Mouse (Mus musculus) common myeloid progenitor, adult 5-6 weeks (primary cell): Measurements from ENCODE around the gene Dnm3. TPM values are rescaled to one million over a fixed set of nuclear protein-coding genes. Genes with fewer than 3 reads are reported as not detected.

ENCODE experiments used
- ATAC-seq: replicated peaks from 2 replicates; pipeline ENCODE4 v1.8.0; 2016; ENCODE audit warnings: low read depth, mild to moderate bottlenecking, moderate TSS enrichment, inconsistent platforms; ENCODE audit not compliant: poor library complexity, severe bottlenecking
- total RNA-seq: library from RNA; stranded (forward); fragments of 200-1000, 187-1606 nt; gene quantifications from 2 replicates; pipeline ENCODE4 v1.2.3, GENCODE M21; 2017

The Dnm3 gene
- total RNA-seq, 1 experiment from 2014 or later = not detected

DNA sequence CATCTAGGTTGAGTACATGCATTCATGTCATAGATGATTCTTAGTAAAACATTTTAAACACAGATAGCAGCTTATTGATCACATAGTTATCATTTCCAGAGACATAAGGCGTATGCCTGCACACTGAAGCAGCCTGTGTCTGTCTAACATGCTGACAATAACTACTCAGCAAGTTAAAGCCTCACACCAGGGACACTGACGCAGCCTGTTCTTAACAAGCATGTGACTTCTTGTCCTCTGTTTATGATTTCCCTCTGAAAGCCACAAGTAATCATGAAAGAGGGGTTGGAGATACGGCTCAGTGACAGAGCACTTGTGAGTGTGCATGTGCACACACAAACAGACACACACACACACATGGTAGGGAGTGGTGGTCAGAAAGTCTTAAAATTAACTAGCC is 294.4 kb downstream of the Dnm3 start:
- ATAC-seq = no peak

DNA sequence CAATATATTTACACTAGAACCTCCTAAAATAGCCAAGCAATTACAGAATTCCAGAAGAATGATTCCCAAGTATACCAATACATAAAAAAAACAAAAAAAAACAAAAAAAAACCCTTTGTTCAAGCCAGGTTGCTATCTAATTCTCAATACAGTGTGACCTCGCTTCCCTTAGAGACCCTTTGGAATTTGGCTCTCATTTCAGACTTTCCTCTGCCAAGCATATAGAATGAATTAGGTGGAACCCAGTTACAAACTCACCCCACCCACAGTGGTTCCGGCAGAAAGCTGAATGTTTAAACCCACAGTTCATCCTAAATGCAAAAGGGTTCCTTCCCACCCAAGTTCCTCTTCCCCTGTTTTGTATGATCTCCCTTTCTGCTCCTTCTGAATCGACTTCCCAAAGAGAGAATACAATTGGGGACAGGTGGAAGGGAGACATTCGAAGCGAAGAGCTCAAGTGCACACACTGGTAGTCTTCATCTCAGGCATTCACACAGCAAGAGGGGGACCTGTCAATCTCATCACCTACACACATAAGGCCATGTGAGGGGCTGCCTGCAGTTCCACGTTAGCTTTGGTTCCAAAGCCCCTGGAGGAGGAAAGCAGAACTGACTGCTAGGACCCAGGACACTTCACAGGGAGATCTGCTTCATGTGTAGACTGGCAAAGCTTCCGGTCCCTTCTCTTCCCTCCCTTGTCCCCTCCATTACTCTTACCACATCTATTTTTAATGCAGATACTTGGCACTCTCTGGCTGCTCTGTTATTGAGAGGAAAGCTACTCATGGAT is 296.5 kb downstream of the Dnm3 start:
- ATAC-seq = peak; percentile 81

DNA sequence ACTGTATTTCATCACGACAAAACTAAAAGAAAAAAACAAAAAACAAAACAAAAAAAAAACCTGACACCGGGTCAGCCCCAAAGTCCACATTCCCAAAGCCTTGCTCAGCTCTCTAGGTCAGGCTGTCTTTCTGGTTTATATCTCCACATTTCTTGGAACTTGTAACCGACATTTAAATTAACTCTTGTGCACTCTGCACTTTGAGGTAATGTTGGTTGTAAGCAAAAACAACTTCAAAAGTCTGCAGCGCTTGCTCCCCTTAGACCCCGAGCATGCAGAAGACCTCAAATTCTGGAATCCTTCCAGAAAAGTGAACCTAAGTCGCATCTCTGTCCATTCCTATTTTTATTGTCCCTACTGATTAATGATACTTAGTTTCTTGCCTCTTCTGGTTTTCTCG is 297.4 kb downstream of the Dnm3 start:
- no peak for ATAC-seq

DNA sequence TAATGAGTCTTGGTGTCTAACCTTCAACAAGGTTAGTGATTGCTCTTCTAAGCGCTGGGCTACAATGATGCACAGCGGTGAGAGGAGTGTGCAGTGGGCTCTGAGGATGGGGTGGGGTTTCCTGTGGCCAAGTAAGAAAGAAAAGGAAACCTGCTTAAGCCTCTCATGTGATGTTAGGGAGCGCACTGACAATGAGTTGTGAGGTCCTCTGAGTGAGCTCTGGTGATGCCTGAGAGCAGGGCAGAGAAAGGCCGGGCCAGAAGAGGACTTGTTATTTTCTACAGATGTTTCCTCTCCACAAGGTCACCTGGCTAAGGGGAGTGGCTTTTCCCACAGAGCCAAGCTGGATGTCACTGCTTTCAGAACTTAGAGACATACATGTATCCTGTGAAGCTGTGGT is 298.4 kb downstream of the Dnm3 start:
- no peak for ATAC-seq

DNA sequence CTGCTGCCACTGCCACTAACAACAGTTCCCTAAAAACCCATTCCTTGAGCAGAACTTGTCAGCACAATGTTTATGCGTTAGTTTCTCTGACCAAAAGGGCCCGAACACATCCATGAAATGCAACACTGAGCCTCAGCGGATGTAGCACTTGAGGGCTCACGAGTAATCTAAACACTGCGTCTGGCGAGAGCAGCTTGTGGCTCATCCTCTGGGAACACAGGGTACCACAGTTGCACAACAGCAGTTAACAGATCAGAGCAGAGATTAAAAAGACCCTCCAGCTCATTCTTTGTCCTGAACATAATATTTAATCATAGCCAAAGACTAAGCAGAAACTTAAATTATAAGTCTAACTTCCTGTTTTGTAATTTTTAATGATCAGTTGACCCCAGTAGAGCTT is 305.0 kb downstream of the Dnm3 start:
- ATAC-seq = no peak

DNA sequence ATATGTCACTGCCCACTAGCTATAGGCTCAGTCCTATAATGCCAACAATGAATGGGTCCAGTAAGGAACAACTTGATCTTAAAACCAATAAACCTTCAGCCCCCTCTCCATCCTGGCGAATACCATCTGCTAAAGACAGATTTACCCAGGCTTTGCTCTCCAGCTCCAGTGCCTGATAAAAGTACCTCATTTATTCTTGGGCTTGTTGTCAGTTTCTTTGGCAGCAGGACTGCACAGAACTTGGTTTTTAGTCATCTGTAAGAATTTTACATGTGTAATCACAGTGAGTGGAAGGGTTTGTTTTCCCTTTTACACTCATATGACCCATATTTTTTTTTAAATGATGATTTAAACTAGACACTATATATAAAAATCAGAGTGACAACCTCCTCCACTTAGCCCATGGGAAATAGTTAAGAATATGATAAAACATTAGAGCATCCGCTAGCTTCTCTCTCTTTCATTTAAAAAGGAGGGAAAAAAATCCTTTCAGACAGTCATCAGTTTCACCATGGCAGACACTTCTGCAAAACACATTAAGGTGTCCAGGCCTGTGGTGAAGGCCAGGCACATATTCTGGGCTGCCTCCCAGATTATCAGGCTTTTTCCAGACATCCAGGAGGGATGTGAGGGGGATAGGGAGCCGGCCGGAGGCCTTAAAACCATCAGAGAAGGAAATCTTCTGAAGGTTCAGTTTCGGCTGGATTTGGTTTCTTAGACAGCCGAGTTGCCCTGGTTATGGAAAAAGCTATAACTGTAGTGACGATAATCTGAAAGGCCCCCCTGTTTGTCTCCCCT is 313.9 kb downstream of the Dnm3 start:
- no peak for ATAC-seq

DNA sequence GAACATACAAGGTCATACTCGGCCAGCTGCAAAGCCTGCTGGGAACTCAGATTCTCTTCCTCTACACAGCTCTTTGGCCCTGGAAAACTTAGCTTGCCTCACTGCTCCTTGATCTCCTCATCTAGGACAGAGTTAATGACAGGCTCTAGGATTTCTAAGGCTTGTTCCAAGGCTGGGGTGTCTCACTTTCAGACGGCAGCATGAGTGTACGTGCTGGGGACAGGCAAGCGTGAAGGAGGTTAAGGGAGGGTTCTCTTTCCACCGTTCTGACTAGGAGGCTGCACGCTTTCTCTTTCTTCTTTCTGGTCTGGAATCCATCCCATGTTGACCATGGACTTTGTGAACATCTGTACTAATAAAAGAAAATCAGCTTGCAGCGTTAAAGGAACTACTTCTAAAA is 315.2 kb downstream of the Dnm3 start:
- peak; percentile 43; the same call in 1 of the 2 replicates for ATAC-seq

DNA sequence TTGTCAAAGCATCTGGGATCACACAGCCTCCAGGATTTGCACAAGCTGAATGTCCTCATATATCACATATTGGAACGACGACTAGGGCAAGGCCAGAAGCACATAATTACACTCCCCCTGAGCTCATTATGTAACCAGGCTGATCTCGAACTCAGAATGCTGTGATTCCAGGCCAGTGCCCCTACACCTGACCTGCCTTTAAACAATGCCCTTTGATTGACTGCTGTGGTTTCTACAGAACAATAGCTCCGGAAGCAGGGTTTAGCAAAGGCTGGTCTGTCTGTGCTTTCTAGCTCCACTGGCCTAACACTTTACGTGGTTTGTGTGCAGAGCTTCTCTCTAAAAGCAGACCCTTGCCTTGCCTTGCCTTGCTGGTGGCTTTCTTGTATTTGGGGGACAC is 315.6 kb downstream of the Dnm3 start:
- peak; percentile 70 for ATAC-seq

DNA sequence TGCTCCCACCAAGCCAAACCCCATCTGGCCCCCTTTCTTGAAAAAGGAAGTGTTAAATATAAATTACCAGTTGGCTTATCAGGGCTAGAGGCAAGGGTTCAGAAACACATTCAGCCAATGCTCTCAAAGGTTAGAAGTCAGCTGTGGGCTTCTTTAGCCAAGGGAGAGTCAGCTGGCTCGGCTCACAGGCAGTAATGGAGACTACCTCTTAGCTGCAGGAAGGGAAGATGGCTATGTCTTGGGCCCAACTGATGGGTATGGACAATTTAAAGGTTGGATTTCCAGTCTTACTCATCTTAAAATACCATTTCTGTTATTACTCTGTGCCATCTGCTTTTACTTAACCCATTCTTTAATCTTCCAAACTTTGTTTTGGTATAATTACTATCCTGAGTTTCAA is 317.1 kb downstream of the Dnm3 start:
- no peak for ATAC-seq

DNA sequence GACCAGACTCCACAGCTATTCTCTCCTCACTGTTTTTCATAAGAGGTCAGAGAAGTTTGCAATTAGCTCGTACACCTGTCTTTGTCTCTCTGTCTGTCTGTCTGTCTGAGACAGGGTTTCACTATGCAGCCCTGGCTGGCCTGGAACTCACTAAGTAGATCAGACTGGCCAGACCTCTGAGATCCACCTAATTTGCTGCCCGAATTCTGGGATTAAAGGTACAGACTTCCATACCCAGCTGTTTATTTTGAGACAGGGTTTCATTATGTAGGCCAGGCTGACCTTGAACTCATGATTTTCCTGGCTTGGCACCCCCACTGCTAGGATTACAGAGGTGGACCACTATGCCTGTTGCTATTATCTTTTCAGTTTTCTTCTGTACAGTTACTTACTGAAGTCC is 319.3 kb downstream of the Dnm3 start:
- no peak for ATAC-seq

DNA sequence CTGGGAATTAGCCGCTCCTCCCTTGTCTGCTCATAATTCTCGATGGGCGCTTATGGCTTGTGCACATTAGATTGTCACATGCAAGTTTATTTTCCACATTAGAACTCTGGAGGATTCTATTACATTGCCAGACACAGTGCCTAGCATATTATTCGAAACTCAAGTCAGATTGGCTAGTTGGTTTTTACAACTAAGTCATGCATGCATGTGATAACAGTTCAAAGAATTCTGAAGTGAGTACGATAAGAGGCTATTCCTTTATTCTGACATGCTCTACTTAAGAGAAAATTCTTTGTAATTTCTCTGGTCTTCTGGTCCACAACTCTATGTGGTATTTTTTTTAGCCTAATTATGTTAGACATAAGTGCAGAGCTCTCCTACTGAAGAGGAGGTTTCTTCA is 320.2 kb downstream of the Dnm3 start:
- no peak for ATAC-seq

DNA sequence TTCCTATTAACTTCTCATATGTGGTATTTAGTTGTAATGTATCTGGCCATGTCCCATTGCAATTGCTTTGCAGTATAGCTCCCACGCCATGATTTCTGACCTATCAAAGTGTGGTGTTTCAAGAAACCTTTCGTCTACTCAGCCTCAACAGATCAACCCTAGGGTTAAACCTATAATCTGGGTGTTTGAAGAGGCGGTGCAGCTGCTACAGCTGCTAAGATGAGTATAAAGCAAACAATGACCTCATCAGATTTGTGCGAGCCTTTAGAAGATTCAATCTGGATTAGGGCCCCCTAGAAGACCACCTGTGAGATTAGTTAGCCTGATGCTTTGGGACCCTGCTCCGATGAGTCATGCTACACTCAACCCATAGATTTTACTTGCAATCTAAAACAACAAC is 321.0 kb downstream of the Dnm3 start:
- ATAC-seq = no peak

DNA sequence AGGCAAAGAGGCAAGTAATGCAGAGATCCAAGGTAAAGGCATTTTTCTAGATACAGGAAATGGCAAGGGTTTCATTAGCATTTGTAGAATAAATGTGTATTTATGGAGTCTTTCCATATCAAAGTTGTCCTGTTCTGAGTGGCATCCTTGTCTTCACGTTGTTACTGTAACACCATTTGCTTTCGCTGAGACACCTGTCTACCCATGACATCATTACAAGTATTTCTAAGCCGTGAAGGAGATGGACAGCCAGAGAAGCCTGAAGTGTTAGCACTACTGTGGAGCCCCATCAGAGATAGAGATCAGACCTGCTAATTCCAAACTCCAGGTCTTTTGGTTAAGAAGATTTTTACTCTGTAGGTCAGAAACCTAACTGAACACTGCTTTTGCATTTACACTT is 322.3 kb downstream of the Dnm3 start:
- no peak for ATAC-seq

DNA sequence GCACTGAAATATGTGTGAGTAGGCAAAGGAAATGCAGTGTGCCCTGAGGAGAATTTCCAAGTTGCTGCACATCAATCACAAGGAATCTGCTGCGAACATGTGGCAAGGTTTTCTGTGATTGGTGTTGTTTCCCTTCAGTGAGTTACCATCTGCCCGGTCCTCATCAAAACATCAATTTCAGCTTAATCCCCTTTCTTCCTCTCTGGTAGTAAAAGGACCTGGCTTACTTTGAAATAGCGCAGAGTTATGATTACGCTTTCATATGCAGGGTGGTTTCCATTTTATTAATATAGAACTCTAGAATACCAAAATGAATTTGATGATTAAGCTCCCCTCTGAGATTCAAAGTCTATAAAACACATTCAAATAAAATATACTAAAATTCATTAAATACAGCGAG is 324.7 kb downstream of the Dnm3 start:
- ATAC-seq = no peak

DNA sequence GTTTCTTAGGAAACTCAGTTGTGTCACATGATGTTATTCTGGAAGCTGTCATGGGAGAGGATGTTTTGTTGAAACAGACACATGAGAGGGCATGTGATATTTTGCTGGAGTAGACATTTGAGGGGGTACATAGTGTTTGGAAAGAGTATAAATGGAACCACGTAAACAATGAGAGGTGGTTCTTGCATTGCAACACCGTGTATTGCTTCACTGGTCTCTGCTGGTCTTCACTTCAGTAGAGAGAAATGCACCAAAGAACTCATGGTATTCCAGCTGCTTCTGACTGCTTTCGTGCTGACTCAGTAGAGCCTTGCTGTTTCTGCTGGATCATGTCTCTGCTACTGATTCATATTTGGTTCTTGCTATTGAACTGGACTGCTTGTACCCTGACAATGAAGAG is 328.1 kb downstream of the Dnm3 start:
- no peak for ATAC-seq

DNA sequence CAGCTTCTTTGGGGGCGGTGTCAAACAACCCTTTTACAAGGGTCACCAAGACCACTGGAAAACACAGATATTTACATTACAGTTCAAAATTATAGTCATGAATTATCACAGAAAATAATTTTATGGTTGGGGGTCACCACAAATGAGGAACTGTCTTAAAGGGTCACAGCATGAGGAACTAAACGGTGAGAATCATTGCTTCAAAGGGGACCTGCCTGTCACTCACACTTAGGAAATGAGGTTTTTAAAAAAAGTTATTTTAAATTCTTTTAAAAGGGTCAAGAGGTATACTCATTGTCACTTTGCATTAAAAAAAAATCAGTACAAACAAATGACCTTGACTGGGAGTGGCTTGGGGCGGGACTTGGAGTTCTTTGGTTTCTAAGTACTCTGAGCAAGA is 330.3 kb downstream of the Dnm3 start:
- ATAC-seq = peak; percentile 46; the same call in 1 of the 2 replicates

DNA sequence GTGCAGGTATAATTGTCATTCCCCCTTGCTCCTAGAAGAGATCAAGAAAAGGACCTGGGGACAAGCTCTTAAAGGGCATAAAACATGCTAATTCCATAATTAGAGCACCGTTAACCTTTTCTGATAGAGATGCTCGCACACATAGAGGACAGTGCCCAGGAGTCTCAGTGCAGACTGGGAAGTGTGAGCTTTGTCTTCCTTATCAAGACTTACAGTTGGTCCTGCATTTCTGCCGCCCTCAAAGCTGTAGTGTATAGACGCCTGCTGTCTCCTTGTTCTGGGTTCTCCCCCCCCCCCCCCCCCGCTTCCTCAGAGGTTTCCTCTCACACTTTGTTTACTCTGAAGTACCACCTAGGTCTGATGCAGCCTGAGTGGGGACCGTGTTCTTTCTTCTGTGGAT is 332.1 kb downstream of the Dnm3 start:
- no peak for ATAC-seq

DNA sequence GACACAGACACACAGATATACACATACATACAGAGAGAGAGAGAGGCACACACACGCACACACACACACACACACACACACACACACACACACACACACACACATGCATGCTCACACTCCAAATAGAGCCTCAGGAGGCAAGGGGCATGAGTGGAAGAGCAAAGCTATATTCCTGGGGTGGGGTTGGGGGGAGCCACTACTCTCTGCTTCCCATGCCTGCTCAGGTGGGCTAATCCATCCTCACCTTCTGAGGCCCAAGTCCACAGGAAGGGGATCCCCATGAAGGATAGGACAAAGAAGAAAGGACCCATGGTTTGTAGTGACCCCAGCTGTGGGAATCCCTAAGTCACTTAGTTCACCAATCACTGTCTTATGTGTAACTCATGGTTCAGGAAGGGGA is 332.8 kb downstream of the Dnm3 start:
- ATAC-seq = no peak

DNA sequence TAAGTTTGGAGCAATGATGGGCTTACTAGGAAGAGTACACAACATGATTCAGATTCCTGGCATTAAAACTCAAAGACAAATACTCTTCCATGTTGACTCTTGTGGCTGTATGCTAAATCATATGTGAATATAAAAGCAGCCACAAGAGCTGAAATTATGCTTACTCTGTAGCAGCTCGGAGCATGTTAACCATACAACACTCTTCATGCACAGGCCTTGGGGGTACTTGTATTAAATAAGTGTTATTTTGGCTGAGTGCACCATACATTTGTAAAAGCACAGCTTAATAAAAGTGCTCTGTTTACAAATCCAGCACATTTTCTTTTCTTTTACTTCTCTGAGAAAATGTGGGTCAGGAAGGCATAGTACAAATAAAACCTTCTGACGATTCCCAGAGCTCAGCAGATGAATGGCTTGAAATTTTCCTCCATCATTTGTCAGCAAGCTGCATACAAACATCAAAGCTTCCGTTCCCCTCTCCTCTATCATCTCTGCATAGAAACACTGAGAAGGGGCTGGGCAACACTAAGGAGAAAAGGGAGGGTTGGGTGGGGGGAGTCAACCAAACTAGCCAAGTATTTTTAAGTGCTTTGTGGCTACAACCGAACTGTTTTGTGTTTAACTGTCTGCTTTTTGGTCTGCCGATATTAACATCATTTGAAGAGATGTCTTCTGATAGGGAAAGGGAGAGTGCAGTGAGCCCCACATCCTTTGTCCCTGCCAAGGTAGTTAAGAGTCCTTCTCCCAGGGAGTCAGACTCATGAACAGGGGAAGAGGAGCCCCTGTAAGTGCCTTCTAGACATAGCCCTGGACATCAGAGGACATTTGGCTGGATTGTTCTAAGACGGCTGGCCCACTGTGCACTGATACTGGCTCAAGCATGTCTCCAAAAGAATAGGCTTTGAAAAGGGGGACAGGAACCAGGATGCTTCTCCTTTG is 333.6 kb downstream of the Dnm3 start:
- ATAC-seq = no peak

DNA sequence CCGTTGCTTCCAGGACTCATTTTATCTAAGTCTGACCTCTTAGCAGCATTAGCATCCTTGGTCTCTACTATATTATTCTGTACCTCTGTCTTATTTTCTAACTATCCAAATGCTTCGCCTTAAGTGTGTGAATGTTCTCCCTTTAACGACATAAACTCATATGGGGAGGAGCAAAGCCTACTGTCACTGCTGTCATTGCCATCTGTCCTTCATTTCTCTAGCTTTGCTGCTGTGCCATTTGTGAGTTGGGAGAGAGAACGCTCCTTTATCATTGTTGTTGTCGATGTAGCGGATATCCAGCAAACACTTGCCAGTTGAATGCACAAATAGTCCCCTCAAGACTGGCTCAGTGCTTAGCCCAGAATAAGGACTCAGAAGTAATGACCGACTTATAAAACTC is 335.5 kb downstream of the Dnm3 start:
- no peak for ATAC-seq

DNA sequence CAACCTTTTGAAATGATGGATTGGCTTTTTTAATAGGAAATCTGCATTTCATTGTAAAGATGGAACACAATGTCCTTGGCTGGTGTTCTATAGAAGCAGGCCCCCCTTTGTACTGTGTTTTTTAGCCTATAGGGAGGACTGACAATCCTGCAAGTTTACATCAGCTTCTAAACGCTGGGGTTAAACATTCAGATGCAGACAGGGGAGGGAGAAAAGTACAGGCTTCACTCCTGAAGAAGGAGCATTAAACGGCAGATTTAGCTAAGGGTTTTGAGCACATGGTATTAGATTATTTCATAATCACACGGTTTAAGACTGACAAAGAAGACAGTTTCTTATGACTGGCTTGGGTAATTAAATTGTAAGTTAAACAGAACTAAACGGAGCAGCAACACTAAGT is 341.5 kb downstream of the Dnm3 start:
- no peak for ATAC-seq
